Mouse (Mus musculus) megakaryocyte-erythroid progenitor cell, adult 5-6 weeks (primary cell): Measurements from ENCODE around the gene Rgs7bp. TPM values are rescaled to one million over a fixed set of nuclear protein-coding genes. Genes with fewer than 3 reads are reported as not detected.
A peak's percentile ranks its signal among the peaks of the same experiment; 100 is the strongest.
"Not testable (repeated sequence)": the region's sequence is repeated elsewhere in the genome, so short reads cannot be mapped to it uniquely, and the experiment has no call there.

ENCODE experiments used
- ATAC-seq: replicated peaks from 2 replicates; pipeline ENCODE4 v1.8.0; 2016; ENCODE audit warnings: mild to moderate bottlenecking, inconsistent platforms; ENCODE audit not compliant: severe bottlenecking, poor library complexity, low FRiP score, low TSS enrichment
- total RNA-seq, 2 experiments: library from RNA; stranded (forward) in 1 of 2; stranded (reverse) in 1 of 2; fragments of 200-1000, 215-1000 nt in 1 of 2; fragments of >200 nt in 1 of 2; fragmentation: Nextera tagmentation in 1 of 2; gene quantifications; 2 replicates each; pipeline ENCODE4 v1.2.3; 2014 to 2017

Gene Rgs7bp
- total RNA-seq, 2 experiments from 2014 or later = not detected

- peak; percentile 94 for ATAC-seq
These were observed 106.8 kb downstream of the Rgs7bp start for GRCm38 (mm10) chr13:104947958-104948357.

- ATAC-seq = no peak
These were observed 114.2 kb downstream of the Rgs7bp start for GRCm38 (mm10) chr13:104940483-104940882.

GRCm38 (mm10) chr13:104939856-104940255 lies 114.9 kb downstream of the Rgs7bp start:
- ATAC-seq = peak; percentile 79

- no peak for ATAC-seq
These were observed 115.7 kb downstream of the Rgs7bp start for GRCm38 (mm10) chr13:104938966-104939593.

GRCm38 (mm10) chr13:104937759-104938158 lies 117.0 kb downstream of the Rgs7bp start:
- ATAC-seq = no peak

GRCm38 (mm10) chr13:104936586-104936985 lies 118.1 kb downstream of the Rgs7bp start:
- ATAC-seq = no peak

GRCm38 (mm10) chr13:104931635-104932532 lies 122.8 kb downstream of the Rgs7bp start:
- no peak for ATAC-seq

GRCm38 (mm10) chr13:104930814-104931213 lies 123.9 kb downstream of the Rgs7bp start:
- no peak for ATAC-seq

- peak; percentile 57; the same call in 1 of the 2 replicates for ATAC-seq
These were observed 136.1 kb downstream of the Rgs7bp start for GRCm38 (mm10) chr13:104918663-104919062.

- not testable (repeated sequence) for ATAC-seq
These were observed 138.0 kb downstream of the Rgs7bp start for GRCm38 (mm10) chr13:104916771-104917170.

GRCm38 (mm10) chr13:104916106-104916505 lies 138.6 kb downstream of the Rgs7bp start:
- ATAC-seq = no peak

GRCm38 (mm10) chr13:104914288-104914895 lies 140.3 kb downstream of the Rgs7bp start:
- ATAC-seq = no peak

GRCm38 (mm10) chr13:104911626-104912025 lies 143.1 kb downstream of the Rgs7bp start:
- ATAC-seq = not testable (repeated sequence)

- not testable (repeated sequence) for ATAC-seq
These were observed 143.7 kb downstream of the Rgs7bp start for GRCm38 (mm10) chr13:104911006-104911405.

- ATAC-seq = no peak
These were observed 146.0 kb downstream of the Rgs7bp start for GRCm38 (mm10) chr13:104908691-104909090.

Other genes starting within 250 kb of the Rgs7bp start
- gene Cwc27, start 237.8 kb downstream of the Rgs7bp start, total RNA-seq (2014; fragmentation: Nextera tagmentation) = 26.7 and 28.0 TPM in 2 replicates
- 44.5 and 49.0 TPM in 2 replicates for gene Cwc27, start 237.8 kb downstream of the Rgs7bp start, total RNA-seq (2017)
- gene Shisal2b, start 191.0 kb downstream of the Rgs7bp start, total RNA-seq (2014; fragmentation: Nextera tagmentation) = not detected in 2 replicates
- not detected in 2 replicates for gene Shisal2b, start 191.0 kb downstream of the Rgs7bp start, total RNA-seq (2017)
- not detected in 2 replicates for gene 4933425L06Rik, start 27.2 kb upstream of the Rgs7bp start, total RNA-seq (2014; fragmentation: Nextera tagmentation)
- gene 4933425L06Rik, start 27.2 kb upstream of the Rgs7bp start, total RNA-seq (2017) = not detected in 2 replicates
- 3.1 and 3.8 TPM in 2 replicates for gene Rnf180, start 239.9 kb upstream of the Rgs7bp start, total RNA-seq (2014; fragmentation: Nextera tagmentation)
- 1.4 and 4.6 TPM in 2 replicates for gene Rnf180, start 239.9 kb upstream of the Rgs7bp start, total RNA-seq (2017)